Comparison of ENCODE assay signal across 8 mouse cellular contexts in the genomic region with DNA sequence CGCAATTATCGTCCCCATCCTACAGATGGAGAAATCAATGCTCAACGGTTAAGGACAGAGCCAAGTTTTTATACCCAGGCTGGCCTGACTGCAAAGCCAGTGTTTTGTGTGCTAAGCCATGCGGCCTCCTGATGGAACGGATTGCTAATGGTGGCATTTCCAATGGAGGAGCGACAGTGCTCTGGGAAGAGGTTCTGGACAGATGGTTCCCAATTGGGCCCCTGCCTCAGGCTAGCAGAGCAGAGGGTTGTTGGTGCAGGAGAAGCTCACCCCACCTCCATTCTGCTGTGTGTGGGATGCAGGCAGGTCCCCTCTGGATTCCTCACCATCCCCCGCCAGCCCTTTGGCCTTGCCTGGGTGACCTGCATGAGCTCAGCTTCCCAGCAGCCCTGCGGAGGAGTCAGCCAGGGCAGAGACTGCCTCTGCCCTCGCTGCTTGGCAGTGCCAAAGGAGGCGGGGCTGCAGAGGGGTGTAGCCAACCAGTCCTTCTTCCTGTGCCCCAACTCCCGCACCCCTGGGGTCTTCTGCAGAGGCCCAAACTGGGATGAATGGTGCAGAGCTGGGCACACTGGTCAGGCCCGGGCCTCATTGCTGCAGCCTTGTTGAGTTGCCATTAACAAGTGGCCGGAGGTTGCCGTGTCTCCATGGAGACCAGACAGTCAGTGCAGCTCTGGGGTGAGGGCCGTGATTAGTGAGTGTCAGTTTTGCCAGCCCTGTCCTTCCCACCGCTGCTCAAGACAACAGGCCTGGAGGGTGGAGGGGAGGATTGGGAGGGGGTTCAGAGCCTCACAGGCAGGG. TPM values are rescaled to one million over a fixed set of nuclear protein-coding genes. Genes with fewer than 3 reads are reported as not detected.
DNase-seq lines count a peak whose midpoint lies in the region; ATAC-seq and TF ChIP-seq lines count a peak whose summit lies in the region.

No protein-coding gene starts in this region.

- peaks cover 33% of the 10 kb centered on the region for H3K4me1 ChIP-seq in forebrain, postnatal 0 days (ENCODE audit: insufficient read depth)
- peaks cover 56% of the 10 kb centered on the region for H3K4me1 ChIP-seq in hindbrain, embryonic 13.5 days (replicated peaks)
- peaks cover 48% of the 10 kb centered on the region for H3K4me1 ChIP-seq in limb, embryonic 11.5 days (ENCODE audit: control insufficient read depth, insufficient read depth, low read length)
- H3K4me1 ChIP-seq in midbrain, embryonic 10.5 days, result peaks cover 50% of the 10 kb centered on the region

- H3K27me3 ChIP-seq in forebrain, postnatal 0 days (ENCODE audit: insufficient read depth, low read length), result no peaks in the 10 kb centered on the region
- H3K27me3 ChIP-seq in hindbrain, embryonic 13.5 days, result no peaks in the 10 kb centered on the region
- H3K27me3 ChIP-seq in limb, embryonic 11.5 days (ENCODE audit: control insufficient read depth, insufficient read depth, low read length), result no peaks in the 10 kb centered on the region
- H3K27me3 ChIP-seq in midbrain, embryonic 10.5 days (ENCODE audit: low read depth, poor library complexity, severe bottlenecking), result peaks cover 56% of the 10 kb centered on the region
- no peaks in the 10 kb centered on the region for H3K27me3 ChIP-seq in splenic B cell, adult 2 months (ENCODE audit: control insufficient read depth, insufficient read depth, low read length, poor library complexity, severe bottlenecking)

- no peak for TF ChIP-seq CTCF in forebrain, postnatal 0 days (IDR thresholded peaks at IDR 0.05; ENCODE audit: low read depth)

- DNase-seq in layer of hippocampus, adult 11-12 months (ENCODE audit: low spot score), result peak; percentile 78
- no peak for DNase-seq in layer of hippocampus, adult 9-10 months (ENCODE audit: low spot score)
- peak; percentile 71 for DNase-seq in cerebellum, adult 8-10 months
- DNase-seq in forebrain, postnatal 0 days, result peak; percentile 70
- DNase-seq in limb, embryonic 11.5 days (ENCODE audit: low spot score), result peak; percentile 58
- peak; percentile 83 for DNase-seq in midbrain, embryonic 10.5 days (ENCODE audit: low spot score)
- peak; percentile 46 for DNase-seq in splenic B cell, adult 2 months (ENCODE audit: low read depth, low spot score)

- H3K4me2 ChIP-seq in forebrain, postnatal 0 days (ENCODE audit: low read depth), result peak overlapping the region; percentile 31
- peak overlapping the region; percentile 36 for H3K4me2 ChIP-seq in hindbrain, embryonic 13.5 days
- H3K4me2 ChIP-seq in limb, embryonic 11.5 days (ENCODE audit: low read depth, severe bottlenecking), result peak overlapping the region; percentile 22; the same call in 1 of the 2 replicates

- 0 out of 2 replicates have a peak overlapping the region, but pooled peaks have one; percentile 4 for H3K9ac ChIP-seq in forebrain, postnatal 0 days
- H3K9ac ChIP-seq in hindbrain, embryonic 13.5 days, result peak overlapping the region; percentile 26
- no peak overlapping the region for H3K9ac ChIP-seq in limb, embryonic 11.5 days (ENCODE audit: low read length)

- ATAC-seq in forebrain, postnatal 0 days, result peak; percentile 51
- peak; percentile 81 for ATAC-seq in hindbrain, embryonic 13.5 days (ENCODE audit: low FRiP score)
- 0 out of 2 replicates have a peak, but pooled peaks have one; percentile 29 for ATAC-seq in limb, embryonic 11.5 days (ENCODE audit: insufficient number of reproducible peaks, low FRiP score, low TSS enrichment, low read depth)

- WGBS in forebrain, postnatal 0 days, result 22% methylated on average over 15 of the region's 16 CpGs
- 24% methylated on average over 16 of the region's 16 CpGs for WGBS in hindbrain, embryonic 13.5 days
- WGBS in limb, embryonic 11.5 days, result 35% methylated on average over 16 of the region's 16 CpGs
- 26% methylated on average over 16 of the region's 16 CpGs for WGBS in midbrain, embryonic 10.5 days

- no peak overlapping the region; the same call in 1 of the 2 replicates for H3K4me3 ChIP-seq in forebrain, postnatal 0 days (ENCODE audit: low read depth, low read length)
- peak overlapping the region; percentile 13; the same call in 1 of the 2 replicates for H3K4me3 ChIP-seq in hindbrain, embryonic 13.5 days
- no peak overlapping the region; the same call in 1 of the 2 replicates for H3K4me3 ChIP-seq in limb, embryonic 11.5 days (ENCODE audit: low read depth, low read length)
- peak overlapping the region; percentile 40 for H3K4me3 ChIP-seq in midbrain, embryonic 10.5 days

- no peaks in the 10 kb centered on the region for H3K9me3 ChIP-seq in forebrain, postnatal 0 days (ENCODE audit: low read length)
- no peaks in the 10 kb centered on the region for H3K9me3 ChIP-seq in hindbrain, embryonic 13.5 days
- H3K9me3 ChIP-seq in limb, embryonic 11.5 days (ENCODE audit: control insufficient read depth, low read length), result no peaks in the 10 kb centered on the region
- H3K9me3 ChIP-seq in midbrain, embryonic 10.5 days (replicated peaks), result no peaks in the 10 kb centered on the region

- H3K27ac ChIP-seq in forebrain, postnatal 0 days (ENCODE audit: low read depth, low read length), result peak overlapping the region; percentile 88
- H3K27ac ChIP-seq in hindbrain, embryonic 13.5 days, result peak overlapping the region; percentile 89
- H3K27ac ChIP-seq in limb, embryonic 11.5 days (replicated peaks; ENCODE audit: low read depth, low read length), result peak overlapping the region; percentile 51; the same call in 1 of the 2 replicates
- peak overlapping the region; percentile 84 for H3K27ac ChIP-seq in midbrain, embryonic 10.5 days (replicated peaks)

- H3K36me3 ChIP-seq in forebrain, postnatal 0 days (ENCODE audit: insufficient read depth), result no peaks in the 10 kb centered on the region
- no peaks in the 10 kb centered on the region for H3K36me3 ChIP-seq in hindbrain, embryonic 13.5 days
- no peaks in the 10 kb centered on the region for H3K36me3 ChIP-seq in limb, embryonic 11.5 days (ENCODE audit: control insufficient read depth, insufficient read depth, low read length)
- no peaks in the 10 kb centered on the region for H3K36me3 ChIP-seq in midbrain, embryonic 10.5 days
- no peaks in the 10 kb centered on the region for H3K36me3 ChIP-seq in splenic B cell, adult 2 months (ENCODE audit: control insufficient read depth, insufficient read depth, low read length, poor library complexity, severe bottlenecking)

RNA-seq across cellular contexts. Expression of a gene that starts 35.2 kb away (rescaled TPM):
- 8.1 and 11.3 TPM in 2 replicates for total RNA-seq in forebrain, postnatal 0 days (2014; rRNA removed)
- 15.7 and 24.1 TPM in 2 replicates for polyA plus RNA-seq in forebrain, postnatal 0 days (2015; fragmentation: Nextera tagmentation; extraction: Ambion mirVana)
- 33.3 and 35.4 TPM in 2 replicates for polyA plus RNA-seq in hindbrain, embryonic 13.5 days (2015; fragmentation: Nextera tagmentation; extraction: Ambion mirVana)
- 54.7 and 63.6 TPM in 2 replicates for polyA plus RNA-seq in limb, embryonic 11.5 days (2014; fragmentation: Nextera tagmentation; extraction: Ambion mirVana)
- 48.3 and 50.3 TPM in 2 replicates for polyA plus RNA-seq in midbrain, embryonic 10.5 days (2016; fragmentation: Nextera tagmentation; extraction: Ambion mirVana)

Comparison
In these comparisons a context has a peak if more than half of its experiments do, and no peak if none do; other contexts are left out.
1. ATAC-seq: peak in every context shown above with its lines; median percentile 81 in hindbrain, embryonic 13.5 days; 51 in forebrain, postnatal 0 days; 29 in limb, embryonic 11.5 days.
2. H3K4me3 ChIP-seq: peak in hindbrain, embryonic 13.5 days (single experiment) and midbrain, embryonic 10.5 days (single experiment); none in forebrain, postnatal 0 days (single experiment) and limb, embryonic 11.5 days (single experiment).
3. Peak in every context shown above with its lines, with median percentiles within 50 percentile points of each other: H3K27ac ChIP-seq and H3K4me2 ChIP-seq.